Mouse (Mus musculus) embryonic facial prominence, embryonic 11.5 days (tissue): ENCODE data around the gene Ankle1. TPM values are rescaled to one million over a fixed set of nuclear protein-coding genes. Genes with fewer than 3 reads are reported as not detected.

Experiments
- ATAC-seq: fragments of 200-750 bp; cut with Nextera tagmentation; replicated peaks from 2 replicates; pipeline ENCODE4 v1.8.0; 2017; ENCODE audit warnings: low read depth; ENCODE audit not compliant: insufficient number of reproducible peaks, low FRiP score, low TSS enrichment
- DNase-seq: peaks from one replicate; pipeline ENCODE4 v3.0.0-alpha.2; 2015; ENCODE audit warnings: low spot score
- H3K27ac ChIP-seq: fragments of 300-500 bp; sonication (generic); replicated peaks from 2 replicates; pipeline ENCODE4 v1.5.1; 2014; ENCODE audit warnings: mild to moderate bottlenecking, low read depth, low read length, control low read depth
- H3K27me3 ChIP-seq: fragments of 300-500 bp; sonication (generic); 2 replicates; pipeline ENCODE4 v1.6.1; 2014; ENCODE audit warnings: mild to moderate bottlenecking, low read length, moderate library complexity, mixed read lengths; ENCODE audit not compliant: control insufficient read depth, insufficient read depth
- H3K36me3 ChIP-seq: fragments of 300-500 bp; sonication (generic); replicated peaks from 2 replicates; pipeline ENCODE4 v1.6.1; 2014; ENCODE audit warnings: low read depth, mild to moderate bottlenecking, low read length, moderate library complexity, mixed read lengths; ENCODE audit not compliant: control insufficient read depth, insufficient read depth
- H3K4me1 ChIP-seq: fragments of 300-500 bp; sonication (generic); 2 replicates; pipeline ENCODE4 v1.6.1; 2014; ENCODE audit warnings: low read length, mixed read lengths; ENCODE audit not compliant: control insufficient read depth, insufficient read depth
- H3K4me2 ChIP-seq: fragments of 300-500 bp; sonication (generic); 2 replicates; pipeline ENCODE4 v1.6.1; 2014; ENCODE audit warnings: low read depth, mild to moderate bottlenecking, control low read depth, low read length, moderate library complexity
- H3K4me3 ChIP-seq: fragments of 300-500 bp; sonication (generic); 2 replicates; pipeline ENCODE4 v1.5.1; 2014; ENCODE audit warnings: low read depth, low read length, control low read depth
- H3K9ac ChIP-seq: fragments of 300-500 bp; sonication (generic); replicated peaks from 2 replicates; pipeline ENCODE4 v1.6.1; 2014; ENCODE audit warnings: mild to moderate bottlenecking, control low read depth, low read length
- H3K9me3 ChIP-seq: fragments of 300-500 bp; sonication (generic); replicated peaks from 2 replicates; pipeline ENCODE4 v1.6.1; 2016; ENCODE audit warnings: mild to moderate bottlenecking, low read length, inconsistent platforms, mixed read lengths; ENCODE audit not compliant: control insufficient read depth
- WGBS: fragments of 180-500 bp; shearing (Covaris S2); extraction: QIAGEN DNeasy Blood & Tissue Kit; methylation state at CpG from one replicate; pipeline ENCODE4 v1.1.7; 2014; 5-methylcytosine and 5-hydroxymethylcytosine counted together
- polyA plus RNA-seq: library from polyadenylated mRNA; unstranded; fragments of >200 nt; fragmentation: Nextera tagmentation; extraction: Ambion mirVana; gene quantifications from 2 replicates; pipeline ENCODE4 v1.2.1, GENCODE M21; 2014

The Ankle1 gene
- polyA plus RNA-seq, 1 experiment from 2014 or later: 9.0 TPM

DNA sequence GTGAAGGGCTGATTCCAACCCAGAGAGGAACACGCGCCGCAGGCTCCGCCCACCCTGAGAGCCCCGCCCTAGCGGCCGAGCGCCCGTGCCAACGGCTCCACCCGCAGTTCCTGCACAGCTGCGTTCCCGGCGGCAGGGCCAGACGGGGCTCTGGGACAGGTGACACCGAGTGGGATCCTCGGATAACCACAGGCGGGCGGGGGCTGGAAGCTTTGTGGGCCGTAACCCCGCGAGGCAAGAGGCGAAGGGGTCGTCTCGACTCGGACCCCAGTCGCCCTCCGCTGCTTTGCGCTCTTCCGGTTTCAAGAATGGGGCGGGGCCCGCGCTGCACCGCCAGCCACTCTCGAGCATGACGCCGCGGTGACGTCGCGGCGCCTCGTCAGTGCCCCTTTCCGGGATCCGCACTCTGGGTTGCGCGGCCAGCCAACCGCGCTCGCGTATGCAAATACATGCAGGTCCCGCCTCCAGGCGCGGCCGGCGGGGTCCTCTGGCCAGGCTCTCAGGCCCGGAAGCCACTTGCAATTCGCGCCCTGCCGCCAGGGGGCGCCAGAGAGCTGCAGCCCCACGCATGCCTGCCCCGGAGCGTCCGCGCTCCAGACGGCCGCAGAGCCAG is 34.5 kb upstream of the Ankle1 start, which contains the start of gene Ocel1:
Ocel1 (plus strand) TSS at position 63 of the 613 bp plus-strand sequence.
- WGBS: under 1% methylated on average over 68 of the region's 68 CpGs
- no peak within 1 kb of the TSS for H3K27ac ChIP-seq
- H3K4me1 ChIP-seq: peaks cover 12% of the 10 kb centered on the region
- H3K9ac ChIP-seq: peak within 1 kb of the TSS; percentile 38; the same call in 1 of the 2 replicates
- no peaks in the 10 kb centered on the region for H3K9me3 ChIP-seq
- H3K4me2 ChIP-seq: peak within 1 kb of the TSS; percentile 32
- ATAC-seq (peak; percentile 68), DNase-seq (peak; percentile 98)
- H3K36me3 ChIP-seq: no peaks in the 10 kb centered on the region; the same call in 1 of the 2 replicates
- peak within 1 kb of the TSS; percentile 70 for H3K4me3 ChIP-seq
- H3K27me3 ChIP-seq: no peaks in the 10 kb centered on the region

DNA sequence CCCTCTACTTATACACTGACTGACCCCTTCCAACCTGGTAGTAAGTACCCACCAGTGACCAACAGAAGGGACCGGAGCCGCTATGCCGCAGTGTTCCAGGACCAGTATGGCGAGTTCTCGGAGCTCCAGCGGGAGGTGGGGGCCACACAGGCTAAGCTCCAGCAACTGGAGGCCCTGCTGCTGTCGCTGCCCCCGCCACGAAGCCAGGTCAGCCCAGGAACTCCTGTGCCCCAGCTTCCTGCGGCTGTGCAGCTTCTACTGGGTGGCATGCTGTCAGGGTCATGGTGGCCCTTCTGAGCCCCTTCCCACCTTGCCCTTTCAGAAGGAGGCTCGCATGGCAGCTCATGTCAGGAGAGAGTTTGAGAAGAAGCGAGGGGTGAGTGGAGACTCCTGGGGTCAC is 33.4 kb upstream of the Ankle1 start:
- Histone ChIP-seq H3K4me1 (peaks cover 12% of the 10 kb centered on the region), H3K27me3 (no peaks in the 10 kb centered on the region), H3K36me3 (no peaks in the 10 kb centered on the region; the same call in 1 of the 2 replicates), H3K4me3 (no peak overlapping the region), H3K9ac (no peak overlapping the region), H3K9me3 (no peaks in the 10 kb centered on the region), H3K4me2 (no peak overlapping the region), H3K27ac (no peak overlapping the region)
- DNase-seq (no peak), ATAC-seq (no peak)
- WGBS: 80% methylated on average over 12 of the region's 12 CpGs

DNA sequence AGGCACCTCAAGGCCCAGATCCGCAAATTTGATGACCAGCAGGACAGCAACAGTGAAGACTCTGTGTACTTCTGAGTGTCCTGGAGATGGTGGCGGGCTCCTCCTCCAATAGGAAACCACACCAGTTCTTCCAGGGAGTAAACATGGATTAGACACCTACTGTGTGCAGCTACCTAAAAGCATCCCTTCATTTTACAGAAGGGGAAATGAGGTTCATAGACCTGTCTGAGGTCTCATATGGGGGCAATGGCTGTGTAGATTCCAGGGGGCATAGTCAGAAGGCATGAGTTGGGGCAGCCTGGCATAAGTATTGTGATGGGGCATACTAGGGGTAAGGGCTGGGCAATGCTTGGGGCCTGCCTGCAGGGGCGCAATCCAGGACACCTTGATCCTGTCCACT is 32.8 kb upstream of the Ankle1 start:
- WGBS: 92% methylated on average over 3 of the region's 3 CpGs
- no peak for DNase-seq
- no peaks in the 10 kb centered on the region for H3K27me3 ChIP-seq
- H3K4me1 ChIP-seq: peaks cover 9% of the 10 kb centered on the region
- H3K9me3 ChIP-seq: no peaks in the 10 kb centered on the region
- no peak overlapping the region for H3K9ac ChIP-seq
- no peak for ATAC-seq
- H3K4me3 ChIP-seq: no peak overlapping the region
- no peak overlapping the region for H3K27ac ChIP-seq
- H3K36me3 ChIP-seq: no peaks in the 10 kb centered on the region; the same call in 1 of the 2 replicates
- no peak overlapping the region for H3K4me2 ChIP-seq

DNA sequence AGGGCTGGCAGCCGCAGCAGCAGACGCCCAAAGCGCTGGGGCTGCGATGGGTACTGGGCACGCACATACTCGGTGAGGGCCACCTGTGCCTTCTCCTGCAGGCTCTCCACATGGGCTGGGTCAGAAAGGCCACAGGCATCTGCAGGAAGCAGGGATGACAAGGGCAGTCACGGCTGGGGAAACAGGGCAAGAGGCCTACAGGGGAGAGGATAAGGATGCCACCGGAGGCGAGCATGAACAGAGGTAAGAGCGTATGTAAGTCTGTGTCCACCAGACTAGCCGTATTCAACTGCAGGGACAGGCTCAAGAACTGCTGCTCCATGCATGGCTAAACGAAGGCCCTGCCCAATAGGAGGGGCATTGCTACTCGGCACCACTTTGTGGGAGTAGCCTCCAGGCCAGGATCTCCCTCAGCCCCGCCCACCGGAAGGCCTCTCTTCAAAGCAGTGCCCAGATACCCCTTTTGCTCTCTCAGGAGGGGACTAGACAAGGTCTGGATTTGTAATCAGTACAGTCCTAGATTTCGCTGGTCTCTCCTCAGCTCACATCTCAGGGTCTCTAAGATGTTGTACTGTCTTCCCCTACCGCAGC is 31.1 kb upstream of the Ankle1 start:
- H3K27me3 ChIP-seq: no peaks in the 10 kb centered on the region
- no peak overlapping the region for H3K4me2 ChIP-seq
- no peak for ATAC-seq
- H3K36me3 ChIP-seq: no peaks in the 10 kb centered on the region; the same call in 1 of the 2 replicates
- no peak for DNase-seq
- WGBS: 73% methylated on average over 17 of the region's 17 CpGs
- H3K4me3 ChIP-seq: no peak overlapping the region
- no peak overlapping the region for H3K27ac ChIP-seq
- no peaks in the 10 kb centered on the region for H3K9me3 ChIP-seq
- no peak overlapping the region for H3K9ac ChIP-seq
- peaks cover 13% of the 10 kb centered on the region for H3K4me1 ChIP-seq

DNA sequence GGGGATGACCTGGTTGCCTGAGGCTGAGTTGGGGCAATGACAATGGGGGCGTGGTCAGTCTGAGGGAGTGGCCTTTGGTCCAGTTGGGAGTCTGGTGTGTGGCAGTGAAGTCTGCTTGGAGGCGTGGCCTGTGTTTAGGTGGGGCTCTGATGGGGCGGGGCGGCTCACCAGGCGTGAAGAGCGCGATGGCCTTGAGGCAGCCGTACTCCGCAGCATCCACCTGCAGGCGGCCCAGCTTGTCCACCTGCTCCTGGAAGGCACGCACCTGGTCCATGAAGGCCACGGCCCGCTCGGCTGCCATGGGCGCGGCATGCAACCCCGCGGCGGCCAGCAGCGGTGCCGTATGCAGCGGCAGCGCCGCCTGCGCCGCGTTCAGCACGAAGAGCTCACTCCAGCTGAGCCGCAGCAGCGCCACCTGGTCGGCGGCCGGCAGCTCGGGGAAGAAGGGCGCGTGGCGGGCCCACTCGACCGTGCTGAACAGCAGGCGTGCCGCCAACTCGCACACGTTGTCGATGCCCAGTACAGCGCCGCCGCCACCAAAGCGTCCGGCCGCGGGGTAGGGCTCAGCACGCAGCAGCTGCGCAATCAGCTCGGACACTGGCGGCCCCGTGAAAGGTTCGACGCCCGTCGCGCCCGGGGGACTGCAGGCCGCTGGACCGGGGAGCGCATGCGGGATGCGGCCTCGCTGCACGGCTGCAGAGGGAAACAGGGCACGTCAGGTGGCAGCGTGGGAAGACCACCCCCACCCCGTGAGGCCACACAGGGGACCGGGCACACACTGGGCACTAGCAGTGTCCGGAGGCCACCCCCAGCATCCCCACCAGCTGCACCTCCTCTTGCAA is 30.0 kb upstream of the Ankle1 start:
- Histone ChIP-seq H3K36me3 (no peaks in the 10 kb centered on the region), H3K9me3 (no peaks in the 10 kb centered on the region), H3K9ac (peak overlapping the region; percentile 44), H3K27ac (peak overlapping the region; percentile 28; the same call in 1 of the 2 replicates), H3K4me1 (peaks cover 13% of the 10 kb centered on the region), H3K27me3 (no peaks in the 10 kb centered on the region), H3K4me3 (peak overlapping the region; percentile 26), H3K4me2 (peak overlapping the region; percentile 62)
- peak; percentile 62 for DNase-seq
- WGBS: 7% methylated on average over 71 of the region's 74 CpGs
- ATAC-seq: no peak

DNA sequence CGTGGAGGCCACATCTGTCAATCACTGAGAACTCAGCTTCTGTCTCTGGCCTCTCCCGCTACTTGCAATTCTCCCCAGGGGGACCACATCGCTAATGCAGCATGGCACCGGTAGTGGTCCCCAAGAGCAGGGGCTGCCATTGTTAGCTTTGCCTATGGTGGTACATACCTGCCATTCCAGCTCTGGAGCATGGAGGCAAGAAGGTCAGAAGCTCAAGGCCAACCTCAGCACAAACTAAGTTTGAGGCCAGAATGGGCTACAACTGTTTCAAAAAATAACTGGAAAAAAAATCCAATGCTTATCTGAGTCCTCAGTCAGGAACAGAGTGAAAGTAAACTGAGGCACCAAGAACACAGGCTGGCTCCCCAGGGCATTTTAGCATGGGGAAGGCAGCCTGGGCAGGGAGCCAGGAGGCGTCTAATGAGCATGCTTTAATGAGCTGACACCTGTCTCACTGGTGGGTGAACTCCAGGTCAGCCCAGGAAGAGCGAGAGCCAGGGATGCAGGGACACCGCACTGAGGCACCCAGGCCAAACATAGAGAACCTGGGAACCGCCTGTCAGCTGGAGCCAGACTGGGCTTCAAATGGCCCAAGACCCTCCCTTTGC is 29.3 kb upstream of the Ankle1 start:
- H3K9me3 ChIP-seq: no peaks in the 10 kb centered on the region
- ATAC-seq: no peak
- peaks cover 13% of the 10 kb centered on the region for H3K4me1 ChIP-seq
- WGBS: 45% methylated on average over 8 of the region's 8 CpGs
- no peak for DNase-seq
- H3K4me2 ChIP-seq: peak overlapping the region; percentile 62
- H3K9ac ChIP-seq: peak overlapping the region; percentile 44
- H3K27me3 ChIP-seq: no peaks in the 10 kb centered on the region
- H3K4me3 ChIP-seq: no peak overlapping the region
- peak overlapping the region; percentile 28; the same call in 1 of the 2 replicates for H3K27ac ChIP-seq
- no peaks in the 10 kb centered on the region for H3K36me3 ChIP-seq

DNA sequence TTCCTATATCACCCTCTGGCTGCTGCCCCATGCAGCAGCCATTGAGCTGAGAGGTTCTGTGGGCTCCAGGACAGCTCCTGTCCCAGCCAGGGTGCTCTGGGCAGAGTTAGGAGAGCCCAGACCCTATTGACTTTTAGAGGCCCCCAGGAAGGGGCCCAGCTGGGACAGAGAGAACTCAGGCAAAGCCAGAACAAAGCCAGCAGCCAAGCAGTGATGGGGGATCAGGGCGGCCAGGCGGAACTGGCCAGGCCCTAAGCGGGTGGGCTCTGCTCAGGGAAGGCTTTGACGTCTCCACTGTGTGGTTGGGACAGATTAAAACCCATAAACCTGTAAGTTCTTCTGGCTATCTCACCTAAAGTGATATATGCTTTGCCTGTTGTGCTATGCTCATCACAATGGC is 26.8 kb upstream of the Ankle1 start:
- Histone ChIP-seq H3K36me3 (no peaks in the 10 kb centered on the region), H3K4me3 (peak overlapping the region; percentile 10; the same call in 1 of the 2 replicates), H3K27ac (no peak overlapping the region; the same call in 1 of the 2 replicates), H3K27me3 (no peaks in the 10 kb centered on the region), H3K9me3 (no peaks in the 10 kb centered on the region), H3K4me1 (peaks cover 17% of the 10 kb centered on the region), H3K4me2 (peak overlapping the region; percentile 98), H3K9ac (peak overlapping the region; percentile 22; the same call in 1 of the 2 replicates)
- no peak for DNase-seq
- ATAC-seq: no peak
- WGBS: 43% methylated on average over 4 of the region's 4 CpGs
